ENCODE assay signal across 21 mouse cellular contexts in the genomic region with DNA sequence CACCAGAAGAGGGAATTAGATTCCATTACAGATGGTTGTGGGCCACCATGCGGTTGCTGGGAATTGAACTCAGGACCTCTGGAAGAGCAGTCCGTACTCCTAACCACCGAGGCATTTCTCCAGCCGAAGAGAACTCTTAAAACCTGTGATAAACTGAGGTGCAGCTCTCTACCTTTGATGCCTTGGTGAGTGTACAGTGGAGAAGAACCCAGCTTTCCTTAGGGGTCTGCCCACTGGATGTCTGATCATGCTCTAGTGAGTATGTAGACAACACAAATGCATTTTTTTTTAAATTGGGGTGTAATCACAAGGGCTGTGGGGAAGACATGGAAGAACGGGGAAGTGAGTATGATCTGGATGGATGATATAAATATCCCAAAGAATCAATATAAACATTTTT. TPM values are rescaled to one million over a fixed set of nuclear protein-coding genes. Genes with fewer than 3 reads are reported as not detected.
DNase-seq lines count a peak whose midpoint lies in the region; ATAC-seq and TF ChIP-seq lines count a peak whose summit lies in the region.
"Had no signal": no experiment of that assay in that cellular context is flagged by ENCODE, and none has a peak within 500 bp of the region (broad histone marks: within the 10 kb centered on the region; RNA-seq: fewer than 3 reads in every experiment).

No protein-coding gene starts in this region.

- H3K36me3 ChIP-seq in heart, embryonic 10.5 days: peaks cover 12% of the 10 kb centered on the region
- no peaks in the 10 kb centered on the region for H3K36me3 ChIP-seq in heart, adult 2 months (ENCODE audit: control insufficient read depth, insufficient read depth, low read length)
- H3K36me3 ChIP-seq in embryonic facial prominence, embryonic 10.5 days (replicated peaks): peaks cover 11% of the 10 kb centered on the region
- H3K36me3 ChIP-seq in hindbrain, embryonic 16.5 days (ENCODE audit: control insufficient read depth, insufficient read depth, low read length): peaks cover 11% of the 10 kb centered on the region

- no peaks in the 10 kb centered on the region for H3K9me3 ChIP-seq in heart, embryonic 10.5 days
- no peaks in the 10 kb centered on the region for H3K9me3 ChIP-seq in embryonic facial prominence, embryonic 10.5 days
- no peaks in the 10 kb centered on the region for H3K9me3 ChIP-seq in hindbrain, embryonic 16.5 days (ENCODE audit: control insufficient read depth, low read length)
- H3K9me3 ChIP-seq: G1E had no signal

- no peak for TF ChIP-seq POLR2A in heart, adult 2 months (IDR thresholded peaks at IDR 0.05; ENCODE audit: insufficient read depth, low read depth, low read length)

- no peak overlapping the region for H3K4me2 ChIP-seq in hindbrain, embryonic 16.5 days (ENCODE audit: low read length)

- no peak for TF ChIP-seq EP300 in heart, adult 2 months (IDR thresholded peaks at IDR 0.05; ENCODE audit: insufficient read depth, low read depth, low read length)

- peaks cover 8% of the 10 kb centered on the region for H3K4me1 ChIP-seq in heart, embryonic 10.5 days
- H3K4me1 ChIP-seq in heart, adult 2 months (ENCODE audit: control insufficient read depth, insufficient read depth, low read length): peaks cover 3% of the 10 kb centered on the region
- peaks cover 14% of the 10 kb centered on the region for H3K4me1 ChIP-seq in embryonic facial prominence, embryonic 10.5 days
- H3K4me1 ChIP-seq in hindbrain, embryonic 16.5 days (ENCODE audit: control insufficient read depth, insufficient read depth, low read depth, low read length): peaks cover 5% of the 10 kb centered on the region; the same call in 1 of the 2 replicates

- H3K4me3 ChIP-seq in heart, embryonic 10.5 days: no peak overlapping the region
- H3K4me3 ChIP-seq in heart, adult 2 months: no peak overlapping the region
- H3K4me3 ChIP-seq in embryonic facial prominence, embryonic 10.5 days: no peak overlapping the region
- H3K4me3 ChIP-seq in hindbrain, embryonic 16.5 days (ENCODE audit: low read length): no peak overlapping the region

- intact Hi-C loops in heart, postnatal 14 days (cut with DNase I): no loop called here
- intact Hi-C loops in heart, adult 2 months (cut with DNase I): no loop called here

- ATAC-seq in hindbrain, embryonic 16.5 days: no peak
- ATAC-seq: activated CD4-positive, CD25-positive, alpha-beta regulatory T cell, adult 4 months; CD4-positive, CD25-positive, alpha-beta regulatory T cell, adult 4 months; Patski had no signal

- peaks cover 9% of the 10 kb centered on the region for H3K27me3 ChIP-seq in heart, embryonic 10.5 days (ENCODE audit: insufficient read depth, poor library complexity, severe bottlenecking)
- H3K27me3 ChIP-seq in heart, adult 2 months (ENCODE audit: control insufficient read depth, insufficient read depth, low read length): no peaks in the 10 kb centered on the region
- H3K27me3 ChIP-seq in embryonic facial prominence, embryonic 10.5 days (replicated peaks; ENCODE audit: low read depth, poor library complexity, severe bottlenecking): peaks cover 15% of the 10 kb centered on the region
- H3K27me3 ChIP-seq in hindbrain, embryonic 16.5 days (replicated peaks; ENCODE audit: control insufficient read depth, insufficient read depth, low read length): peaks cover 7% of the 10 kb centered on the region
- H3K27me3 ChIP-seq: CH12.LX, Patski had no signal

- no peak for TF ChIP-seq CTCF in heart, adult 2 months (IDR thresholded peaks at IDR 0.05)

- peak; percentile 67 for DNase-seq in heart, adult 11 months
- DNase-seq in heart, postnatal 14 days: no peak
- DNase-seq in heart, embryonic 10.5 days (ENCODE audit: low spot score): peak; percentile 63
- DNase-seq in heart, adult 2 months: no peak
- DNase-seq in embryonic facial prominence, embryonic 10.5 days (ENCODE audit: low spot score): peak; percentile 3
- DNase-seq: adrenal gland, adult 2 months; adrenal gland, adult 8-10 months; adrenal gland, postnatal 10 days; adrenal gland, postnatal 14 days; adrenal gland, postnatal 25 days; adrenal gland, postnatal 36 days; B cell, adult 2 months; cerebellum, adult 11 months; cerebellum, adult 11-12 months; cerebellum, adult 18-20 months had no signal

- H3K9ac ChIP-seq in heart, adult 2 months (ENCODE audit: low read depth, low read length): no peak overlapping the region
- H3K9ac ChIP-seq in hindbrain, embryonic 16.5 days (ENCODE audit: low read depth, low read length): no peak overlapping the region

- WGBS in heart, embryonic 10.5 days: 82% methylated on average over 5 of the region's 5 CpGs
- WGBS in heart, adult 2 months: 84% methylated on average over 5 of the region's 5 CpGs
- 92% methylated on average over 5 of the region's 5 CpGs for WGBS in embryonic facial prominence, embryonic 10.5 days
- WGBS in hindbrain, embryonic 16.5 days: 94% methylated on average over 5 of the region's 5 CpGs

- no peaks in the 10 kb centered on the region for H3K79me2 ChIP-seq in heart, adult 2 months (replicated peaks; ENCODE audit: control insufficient read depth, insufficient read depth, low read length)

- no peak overlapping the region for H3K27ac ChIP-seq in heart, embryonic 10.5 days
- H3K27ac ChIP-seq in heart, adult 2 months: no peak overlapping the region
- no peak overlapping the region for H3K27ac ChIP-seq in embryonic facial prominence, embryonic 10.5 days (replicated peaks)
- H3K27ac ChIP-seq in hindbrain, embryonic 16.5 days (ENCODE audit: low read depth, low read length): no peak overlapping the region

RNA-seq across cellular contexts. Expression of gene Traf5, which starts 3.3 kb away (rescaled TPM):
- 10 to 100 TPM in 1 of 2 experiments, 1 to 10 TPM in 1; 9.1 to 10.5 TPM for total RNA-seq in heart, postnatal 14 days (2021)
- polyA plus RNA-seq in heart, embryonic 10.5 days (2016; fragmentation: Nextera tagmentation; extraction: Ambion mirVana): 6.3 and 8.5 TPM in 2 replicates
- total RNA-seq in heart, adult 2 months (2021): 1 to 10 TPM; 3.9 to 4.3 TPM
- polyA plus RNA-seq in heart, adult 2 months (2012; rRNA removed): 4.4 and 5.1 TPM in 2 replicates
- polyA plus RNA-seq in embryonic facial prominence, embryonic 10.5 days (2016; fragmentation: Nextera tagmentation; extraction: Ambion mirVana): 3.1 and 4.5 TPM in 2 replicates
- 2.2 and 2.5 TPM in 2 replicates for polyA plus RNA-seq in hindbrain, embryonic 16.5 days (2015; fragmentation: Nextera tagmentation; extraction: Ambion mirVana)

RNA-seq across cellular contexts. Expression of gene Rcor3, which starts 42.2 kb away (rescaled TPM):
- 10 to 100 TPM; 31.9 to 40.9 TPM for total RNA-seq in heart, postnatal 14 days (2021)
- polyA plus RNA-seq in heart, embryonic 10.5 days (2016; fragmentation: Nextera tagmentation; extraction: Ambion mirVana): 21.7 and 25.4 TPM in 2 replicates
- total RNA-seq in heart, adult 2 months (2021): 10 to 100 TPM; 26.3 to 35.0 TPM
- polyA plus RNA-seq in heart, adult 2 months (2012; rRNA removed): 38.3 and 39.7 TPM in 2 replicates
- 14.5 and 15.0 TPM in 2 replicates for polyA plus RNA-seq in embryonic facial prominence, embryonic 10.5 days (2016; fragmentation: Nextera tagmentation; extraction: Ambion mirVana)
- polyA plus RNA-seq in hindbrain, embryonic 16.5 days (2015; fragmentation: Nextera tagmentation; extraction: Ambion mirVana): 40.8 and 42.1 TPM in 2 replicates

Comparison
In these comparisons a context has a peak if more than half of its experiments do, and no peak if none do; other contexts are left out.
1. DNase-seq: peak in heart, adult 11 months (single experiment), heart, embryonic 10.5 days (single experiment) and embryonic facial prominence, embryonic 10.5 days (single experiment); none in heart, postnatal 14 days (0 of 2) and heart, adult 2 months (0 of 2).